Mouse (Mus musculus) heart, adult 2 months (tissue): ENCODE data around the gene Ska2. TPM values are rescaled to one million over a fixed set of nuclear protein-coding genes. Genes with fewer than 3 reads are reported as not detected.

ENCODE experiments used
- DNase-seq, 2 experiments: peaks; one replicate each; pipeline ENCODE4 v3.0.0; 2021
- H3K27ac ChIP-seq: fragments of 200-600 bp; 2 replicates; pipeline ENCODE4 v1.8.1; 2022
- H3K27me3 ChIP-seq: fragments of 200-500 bp; 2 replicates; pipeline ENCODE4 v1.6.1; 2012; ENCODE audit warnings: mild to moderate bottlenecking, low read length, inconsistent platforms, mixed read lengths; ENCODE audit not compliant: control insufficient read depth, insufficient read depth
- H3K36me3 ChIP-seq: fragments of 200-500 bp; 2 replicates; pipeline ENCODE4 v1.6.1; 2012; ENCODE audit warnings: low read length, inconsistent platforms; ENCODE audit not compliant: control insufficient read depth, insufficient read depth
- H3K4me1 ChIP-seq: fragments of 200-500 bp; 2 replicates; pipeline ENCODE4 v1.6.1; 2011; ENCODE audit warnings: low read length; ENCODE audit not compliant: control insufficient read depth, insufficient read depth
- H3K4me3 ChIP-seq: fragments of 200-600 bp; 2 replicates; pipeline ENCODE4 v1.8.1; 2022
- H3K79me2 ChIP-seq: fragments of 200-500 bp; replicated peaks from 2 replicates; pipeline ENCODE4 v1.6.1; 2012; ENCODE audit warnings: mild to moderate bottlenecking, inconsistent platforms, low read length, moderate library complexity, mixed read lengths; ENCODE audit not compliant: control insufficient read depth, insufficient read depth
- H3K9ac ChIP-seq: fragments of 200-500 bp; 2 replicates; pipeline ENCODE4 v1.6.1; 2012; ENCODE audit warnings: low read depth, mild to moderate bottlenecking, control low read depth, inconsistent platforms, low read length, mixed read lengths
- CTCF ChIP-seq: fragments of 200-600 bp; IDR thresholded peaks from 2 replicates; pipeline ENCODE4 v1.8.1; 2022; ENCODE audit warnings: antibody characterized with exemption, mild to moderate bottlenecking, moderate library complexity
- EP300 ChIP-seq: fragments of 200-500 bp; IDR thresholded peaks from 2 replicates; pipeline ENCODE4 v1.6.1; 2011; ENCODE audit warnings: low read depth, low read length, control low read depth; ENCODE audit not compliant: insufficient read depth
- POLR2A ChIP-seq: fragments of 200-500 bp; IDR thresholded peaks from 2 replicates; pipeline ENCODE4 v1.6.1; 2011; ENCODE audit warnings: mild to moderate bottlenecking, low read depth, low read length, control low read depth; ENCODE audit not compliant: insufficient read depth
- WGBS: fragments of 180-500 bp; shearing (Covaris S2); methylation state at CpG from one replicate; pipeline ENCODE4 v1.1.7; 2018; 5-methylcytosine and 5-hydroxymethylcytosine counted together
- intact Hi-C: fragments of 180-260 bp; cut with DNase I; formaldehyde crosslinking; loops from one replicate; pipeline ENCODE4 v1.15.1; 2025
- long read RNA-seq: library from polyadenylated mRNA; stranded (forward); transcript quantifications from one replicate; pipeline ENCODE4 v2.0.0, GENCODE M21; 2021
- polyA plus RNA-seq: library from polyadenylated mRNA; depleted of rRNA; stranded (reverse); fragments of >200 nt; gene quantifications from 2 replicates; pipeline ENCODE4 v1.2.3, GENCODE M21; 2012; rRNA removed
- total RNA-seq, 2 experiments: library from RNA; stranded (reverse); gene quantifications; 2 replicates each; pipeline ENCODE4 v1.2.3; 2021

Gene Ska2
- 10 to 100 TPM; 13.6 to 14.3 TPM for total RNA-seq
- 6.5 and 13.7 TPM in 2 replicates for polyA plus RNA-seq
- long read RNA-seq, transcript Ska2-201 (4 exons, 3,037 nt) = major isoform, 8 of 10 reads
- long read RNA-seq, partial matches to known transcripts = 0 of 10 reads
- long read RNA-seq, other reads (novel, unspliced or antisense) = 2 of 10 reads

DNA sequence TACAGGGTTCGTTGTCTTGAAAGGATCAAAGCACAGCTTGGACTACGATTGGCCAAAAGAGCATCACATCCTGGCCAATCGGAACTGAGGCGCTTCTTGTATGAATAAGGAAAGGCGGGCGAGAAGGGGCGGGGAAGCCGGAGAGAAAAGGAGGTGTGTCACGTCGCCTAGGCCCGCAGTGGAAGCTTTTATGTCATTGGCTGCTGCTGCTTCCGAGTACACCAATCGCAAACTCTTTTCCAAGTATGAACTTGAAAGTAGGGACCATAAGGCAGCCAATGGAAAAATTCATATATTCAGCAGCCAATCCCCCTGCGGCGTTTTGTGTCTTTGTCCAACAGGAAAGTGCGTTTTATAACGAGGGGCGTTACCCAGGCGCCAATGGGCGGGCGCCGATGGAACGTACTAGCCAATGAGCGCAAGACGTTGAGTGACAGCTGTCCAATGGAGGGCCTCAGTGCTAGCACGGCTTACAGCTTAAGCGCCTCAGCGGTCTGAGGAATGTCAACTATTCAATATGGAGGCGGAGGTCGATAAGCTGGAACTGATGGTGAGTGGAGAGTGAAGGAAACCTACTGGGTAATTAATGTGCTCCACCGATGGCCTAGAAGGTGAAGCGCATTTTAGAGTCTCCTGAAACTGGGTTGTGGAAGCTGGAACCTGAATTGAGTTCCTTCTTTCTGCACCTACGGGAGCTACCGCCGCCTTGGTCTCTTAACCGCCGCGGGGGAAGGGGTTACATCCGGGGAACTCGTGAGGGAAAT is at the start of gene Ska2:
Gene Ska2, plus strand, starts transcription at position 480 of the 764 bp plus-strand sequence.
- TF ChIP-seq POLR2A (peak; percentile 80), EP300 (peak; percentile 83; the same call in 1 of the 2 replicates), CTCF (no peak)
- H3K27me3 ChIP-seq = no peaks in the 10 kb centered on the region
- WGBS = under 1% methylated on average over 40 of the region's 40 CpGs
- DNase-seq = peak; percentile 94 to 98
- H3K9ac ChIP-seq = peak within 1 kb of the TSS; percentile 75
- no peaks in the 10 kb centered on the region for H3K4me1 ChIP-seq
- peaks cover 3% of the 10 kb centered on the region for H3K36me3 ChIP-seq
- H3K79me2 ChIP-seq = no peaks in the 10 kb centered on the region
- intact Hi-C loops = no loop called here
- peak within 1 kb of the TSS; percentile 79 for H3K4me3 ChIP-seq
- peak within 1 kb of the TSS; percentile 82 for H3K27ac ChIP-seq

GRCm38 (mm10) chr11:87060410-87060809 is 48.6 kb upstream of the Ska2 start:
- no peak overlapping the region for H3K9ac ChIP-seq
- H3K4me1 ChIP-seq = no peaks in the 10 kb centered on the region
- WGBS = 99% methylated on average over 2 of the region's 2 CpGs
- H3K36me3 ChIP-seq = no peaks in the 10 kb centered on the region
- no peak overlapping the region for H3K27ac ChIP-seq
- H3K4me3 ChIP-seq = no peak overlapping the region
- intact Hi-C loops = no loop called here
- TF ChIP-seq CTCF (no peak), POLR2A (no peak), EP300 (no peak)
- no peak for DNase-seq
- no peaks in the 10 kb centered on the region for H3K79me2 ChIP-seq
- H3K27me3 ChIP-seq = no peaks in the 10 kb centered on the region

GRCm38 (mm10) chr11:87062087-87062486 is 46.9 kb upstream of the Ska2 start:
- intact Hi-C loops = no loop called here
- DNase-seq = no peak
- Histone ChIP-seq H3K79me2 (no peaks in the 10 kb centered on the region), H3K36me3 (no peaks in the 10 kb centered on the region), H3K27me3 (no peaks in the 10 kb centered on the region), H3K4me3 (no peak overlapping the region), H3K9ac (no peak overlapping the region), H3K27ac (no peak overlapping the region), H3K4me1 (no peaks in the 10 kb centered on the region)
- 72% methylated on average over 3 of the region's 3 CpGs for WGBS
- no peak for TF ChIP-seq EP300
- no peak for TF ChIP-seq CTCF
- TF ChIP-seq POLR2A = no peak

- TF ChIP-seq POLR2A = no peak
- peak; percentile 72 for TF ChIP-seq CTCF
- H3K9ac ChIP-seq = peak overlapping the region; percentile 64
- intact Hi-C loops = no loop called here
- peak overlapping the region; percentile 77 for H3K27ac ChIP-seq
- 2% methylated on average over 24 of the region's 24 CpGs for WGBS
- DNase-seq = peak; percentile 68 to 74
- no peaks in the 10 kb centered on the region; the same call in none of the 2 replicates for H3K36me3 ChIP-seq
- H3K79me2 ChIP-seq = 0 out of 2 replicates have a peak, but pooled peaks cover 2% of the 10 kb centered on the region
- peak overlapping the region; percentile 83 for H3K4me3 ChIP-seq
- no peaks in the 10 kb centered on the region for H3K4me1 ChIP-seq
- H3K27me3 ChIP-seq = no peaks in the 10 kb centered on the region
Observed at GRCm38 (mm10) chr11:87073343-87073865, 35.6 kb upstream of the Ska2 start.

- peak within 1 kb of the TSS; percentile 83 for H3K4me3 ChIP-seq
- intact Hi-C loops = no loop called here
- DNase-seq = peak; percentile 89 to 91
- peak within 1 kb of the TSS; percentile 64 for H3K9ac ChIP-seq
- H3K27me3 ChIP-seq = no peaks in the 10 kb centered on the region
- peak within 1 kb of the TSS; percentile 77 for H3K27ac ChIP-seq
- H3K4me1 ChIP-seq = no peaks in the 10 kb centered on the region
- under 1% methylated on average over 43 of the region's 43 CpGs for WGBS
- TF ChIP-seq EP300 (no peak), POLR2A (peak; percentile 85), CTCF (peak; percentile 55)
- no peaks in the 10 kb centered on the region; the same call in none of the 2 replicates for H3K36me3 ChIP-seq
- H3K79me2 ChIP-seq = 0 out of 2 replicates have a peak, but pooled peaks cover 2% of the 10 kb centered on the region
Observed at GRCm38 (mm10) chr11:87073866-87074440, 35.1 kb upstream of the Ska2 start, which contains the start of gene Gdpd1. Gdpd1 (minus strand) TSS chr11:87074062.

GRCm38 (mm10) chr11:87083712-87084111 is 25.3 kb upstream of the Ska2 start:
- Histone ChIP-seq H3K36me3 (peaks cover 5% of the 10 kb centered on the region), H3K27ac (no peak overlapping the region), H3K4me1 (peaks cover 7% of the 10 kb centered on the region), H3K27me3 (no peaks in the 10 kb centered on the region), H3K79me2 (no peaks in the 10 kb centered on the region; the same call in none of the 2 replicates), H3K9ac (no peak overlapping the region), H3K4me3 (no peak overlapping the region)
- TF ChIP-seq CTCF (no peak), EP300 (no peak), POLR2A (no peak)
- intact Hi-C loops = no loop called here
- DNase-seq = no peak
- 49% methylated on average over 1 of the region's 1 CpGs for WGBS
